Mouse (Mus musculus) heart, adult 2 months (tissue): ENCODE measurements at regions not wholly inside any gene's neighbourhood (a gene's known extent, or its start where the extent isn't known, plus 50 kb on each side); places are given as distances from the start of the nearest gene placed in this dataset.

ENCODE experiments used
- CTCF ChIP-seq: fragments of 200-600 bp; IDR thresholded peaks from 2 replicates; pipeline ENCODE4 v1.8.1; 2022; ENCODE audit warnings: antibody characterized with exemption, mild to moderate bottlenecking, moderate library complexity
- EP300 ChIP-seq: fragments of 200-500 bp; IDR thresholded peaks from 2 replicates; pipeline ENCODE4 v1.6.1; 2011; ENCODE audit warnings: low read depth, low read length, control low read depth; ENCODE audit not compliant: insufficient read depth
- POLR2A ChIP-seq: fragments of 200-500 bp; IDR thresholded peaks from 2 replicates; pipeline ENCODE4 v1.6.1; 2011; ENCODE audit warnings: mild to moderate bottlenecking, low read depth, low read length, control low read depth; ENCODE audit not compliant: insufficient read depth

DNA sequence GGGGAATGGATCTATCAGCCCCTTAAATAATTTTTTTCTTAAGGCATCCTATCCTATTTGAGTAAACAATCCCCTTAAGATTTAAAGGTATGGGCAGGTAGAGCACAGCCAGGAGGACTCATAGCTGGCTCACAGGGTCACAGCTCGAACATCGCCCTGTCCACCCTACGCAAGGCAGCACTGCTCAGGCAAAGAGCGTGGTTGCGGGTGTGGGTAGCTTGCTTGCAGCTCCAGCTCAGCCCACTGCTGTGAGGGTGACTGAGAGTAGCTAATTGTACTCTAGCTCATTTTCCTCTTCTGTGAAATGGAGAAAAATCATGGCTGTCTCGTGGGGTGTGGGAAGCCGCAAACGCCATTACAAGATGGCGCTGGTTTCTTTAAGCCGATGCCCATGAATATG, 350.1 kb upstream of the Jmjd1c start:
- no peak for TF ChIP-seq POLR2A
- no peak for TF ChIP-seq CTCF
- TF ChIP-seq EP300: no peak
